In the genomic region with DNA sequence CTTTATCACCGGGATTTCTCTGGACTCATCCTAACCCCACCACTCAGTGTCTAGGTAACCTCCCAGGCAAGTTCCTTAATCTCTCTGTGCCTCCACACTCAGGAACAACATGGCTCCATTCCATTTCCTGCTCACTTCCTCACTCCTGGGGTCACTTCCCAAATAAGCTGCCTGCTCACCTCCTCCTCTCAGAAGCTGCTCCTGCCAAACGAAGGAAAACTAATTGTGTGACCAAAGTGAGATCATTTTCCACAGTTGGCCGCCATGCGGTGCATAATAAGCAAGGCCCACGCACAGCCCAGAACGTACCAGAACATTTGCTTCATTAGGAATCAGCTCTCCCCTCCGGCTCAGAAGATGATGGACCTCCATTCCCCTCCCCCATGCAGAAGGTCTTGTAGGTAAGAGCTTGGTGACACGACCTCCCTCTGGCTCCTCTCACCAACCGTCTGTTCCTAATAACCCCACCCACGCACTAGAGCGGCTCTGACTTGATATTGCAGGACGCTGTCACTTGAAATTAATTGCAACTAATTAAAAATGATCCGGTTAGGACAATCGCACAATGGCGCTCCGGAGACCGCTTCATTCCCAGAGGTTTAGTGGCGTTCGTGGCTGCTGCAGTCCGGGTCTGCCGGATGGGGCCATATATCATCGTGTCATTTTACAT, we compare ENCODE assay signal across 10 mouse cellular contexts. TPM values are rescaled to one million over a fixed set of nuclear protein-coding genes. Genes with fewer than 3 reads are reported as not detected.
DNase-seq lines count a peak whose midpoint lies in the region; ATAC-seq and TF ChIP-seq lines count a peak whose summit lies in the region.
"Had no signal": no experiment of that assay in that cellular context is flagged by ENCODE, and none has a peak within 500 bp of the region (broad histone marks: within the 10 kb centered on the region; RNA-seq: fewer than 3 reads in every experiment).

No protein-coding gene starts in this region.

- no peak overlapping the region for H3K27ac ChIP-seq in lung, embryonic 14.5 days (ENCODE audit: low read depth)
- peak overlapping the region; percentile 52 for H3K27ac ChIP-seq in hindbrain, embryonic 11.5 days (ENCODE audit: low read depth, low read length)
- H3K27ac ChIP-seq in neural tube, embryonic 11.5 days (ENCODE audit: low read depth, low read length): no peak overlapping the region
- H3K27ac ChIP-seq: liver, embryonic 15.5 days had no signal

- intact Hi-C loops in heart, postnatal 36 days (cut with DNase I): no loop called here

- H3K9ac ChIP-seq in lung, embryonic 14.5 days: no peak overlapping the region
- no peak overlapping the region for H3K9ac ChIP-seq in hindbrain, embryonic 11.5 days (ENCODE audit: low read depth, low read length)
- H3K9ac ChIP-seq in neural tube, embryonic 11.5 days (ENCODE audit: low read length): no peak overlapping the region
- H3K9ac ChIP-seq: liver, embryonic 15.5 days had no signal

- peak overlapping the region; percentile 27; the same call in 1 of the 2 replicates for H3K4me2 ChIP-seq in lung, embryonic 14.5 days
- H3K4me2 ChIP-seq in hindbrain, embryonic 11.5 days (replicated peaks; ENCODE audit: low read depth, low read length): no peak overlapping the region
- H3K4me2 ChIP-seq in neural tube, embryonic 11.5 days (ENCODE audit: low read depth): peak overlapping the region; percentile 15; the same call in 1 of the 2 replicates
- H3K4me2 ChIP-seq: liver, embryonic 15.5 days had no signal

- no peak overlapping the region for H3K4me3 ChIP-seq in lung, embryonic 14.5 days (ENCODE audit: low read depth, low read length)
- no peak overlapping the region for H3K4me3 ChIP-seq in hindbrain, embryonic 11.5 days (ENCODE audit: low read depth, low read length)
- no peak overlapping the region for H3K4me3 ChIP-seq in neural tube, embryonic 11.5 days (ENCODE audit: low read depth, low read length)
- H3K4me3 ChIP-seq: liver, embryonic 15.5 days had no signal

- TF ChIP-seq CTCF in lung, embryonic 14.5 days (IDR thresholded peaks at IDR 0.05; ENCODE audit: low read depth): no peak

- H3K36me3 ChIP-seq in lung, embryonic 14.5 days (ENCODE audit: insufficient read depth): no peaks in the 10 kb centered on the region
- no peaks in the 10 kb centered on the region for H3K36me3 ChIP-seq in hindbrain, embryonic 11.5 days (ENCODE audit: control insufficient read depth, insufficient read depth, low read length)
- no peaks in the 10 kb centered on the region for H3K36me3 ChIP-seq in neural tube, embryonic 11.5 days (ENCODE audit: control insufficient read depth, insufficient read depth, low read length)
- H3K36me3 ChIP-seq: liver, embryonic 15.5 days had no signal

- H3K4me1 ChIP-seq in lung, embryonic 14.5 days (ENCODE audit: insufficient read depth): peaks cover 3% of the 10 kb centered on the region; the same call in 1 of the 2 replicates
- peaks cover 6% of the 10 kb centered on the region for H3K4me1 ChIP-seq in hindbrain, embryonic 11.5 days (replicated peaks; ENCODE audit: control insufficient read depth, insufficient read depth, low read length)
- H3K4me1 ChIP-seq in neural tube, embryonic 11.5 days (ENCODE audit: control insufficient read depth, insufficient read depth, low read length): peaks cover 14% of the 10 kb centered on the region
- H3K4me1 ChIP-seq: liver, embryonic 15.5 days had no signal

- H3K27me3 ChIP-seq in lung, embryonic 14.5 days (ENCODE audit: insufficient read depth, low read length): no peaks in the 10 kb centered on the region
- no peaks in the 10 kb centered on the region for H3K27me3 ChIP-seq in hindbrain, embryonic 11.5 days (ENCODE audit: control insufficient read depth, insufficient read depth, low read length)
- no peaks in the 10 kb centered on the region for H3K27me3 ChIP-seq in neural tube, embryonic 11.5 days (ENCODE audit: control insufficient read depth, insufficient read depth, low read length)
- H3K27me3 ChIP-seq: liver, embryonic 15.5 days had no signal

- peak; percentile 50 for DNase-seq in lung, embryonic 14.5 days
- DNase-seq in lung, postnatal 36 days: no peak
- DNase-seq in hindbrain, embryonic 11.5 days (ENCODE audit: low spot score): peak; percentile 59
- peak; percentile 22 to 45 for DNase-seq in kidney, postnatal 25 days
- DNase-seq in neural tube, embryonic 11.5 days (ENCODE audit: low spot score): peak; percentile 67
- DNase-seq in adipocyte (ENCODE audit: low spot score): no peak
- no peak for DNase-seq in spleen, adult 12 weeks (ENCODE audit: low spot score)
- DNase-seq in heart, postnatal 36 days: no peak

- no peak for ATAC-seq in lung, embryonic 14.5 days (ENCODE audit: insufficient read depth)
- ATAC-seq in hindbrain, embryonic 11.5 days (ENCODE audit: low FRiP score): peak; percentile 81
- ATAC-seq in neural tube, embryonic 11.5 days (ENCODE audit: insufficient read depth, low FRiP score, low TSS enrichment): peak; percentile 45; the same call in 1 of the 2 replicates
- ATAC-seq: intestine, postnatal 0 days had no signal

- no peaks in the 10 kb centered on the region for H3K9me3 ChIP-seq in lung, embryonic 14.5 days (ENCODE audit: low read depth, low read length)
- H3K9me3 ChIP-seq in hindbrain, embryonic 11.5 days (ENCODE audit: control insufficient read depth, low read length): no peaks in the 10 kb centered on the region
- no peaks in the 10 kb centered on the region for H3K9me3 ChIP-seq in neural tube, embryonic 11.5 days (ENCODE audit: control insufficient read depth, low read length)
- H3K9me3 ChIP-seq: liver, embryonic 15.5 days had no signal

- 67% methylated on average over 22 of the region's 22 CpGs for WGBS in lung, embryonic 14.5 days
- 57% methylated on average over 22 of the region's 22 CpGs for WGBS in hindbrain, embryonic 11.5 days
- 49% methylated on average over 22 of the region's 22 CpGs for WGBS in neural tube, embryonic 11.5 days

RNA-seq across cellular contexts. Expression of a gene that starts 26.9 kb away (rescaled TPM):
- polyA plus RNA-seq in lung, embryonic 14.5 days (2014; fragmentation: Nextera tagmentation; extraction: Ambion mirVana): 20.4 and 22.0 TPM in 2 replicates
- 11.8 and 15.4 TPM in 2 replicates for polyA plus RNA-seq in hindbrain, embryonic 11.5 days (2014; fragmentation: Nextera tagmentation; extraction: Ambion mirVana)
- polyA plus RNA-seq in neural tube, embryonic 11.5 days (2014; fragmentation: Nextera tagmentation; extraction: Ambion mirVana): 13.3 and 17.1 TPM in 2 replicates
- total RNA-seq in heart, postnatal 36 days (2021): 1 to 10 TPM; 1.8 to 2.2 TPM

RNA-seq across cellular contexts. Expression of a gene that starts 57.0 kb away (rescaled TPM):
- 0.35 and 1.1 TPM in 2 replicates for polyA plus RNA-seq in lung, embryonic 14.5 days (2014; fragmentation: Nextera tagmentation; extraction: Ambion mirVana)
- polyA plus RNA-seq in hindbrain, embryonic 11.5 days (2014; fragmentation: Nextera tagmentation; extraction: Ambion mirVana): 0.20 and 0.91 TPM in 2 replicates
- polyA plus RNA-seq in neural tube, embryonic 11.5 days (2014; fragmentation: Nextera tagmentation; extraction: Ambion mirVana): 0.66 TPM in 1 of 2 replicates, not detected in the other
- total RNA-seq in heart, postnatal 36 days (2021): 1 to 10 TPM; 1.1 to 1.7 TPM

Comparison
In these comparisons a context has a peak if more than half of its experiments do, and no peak if none do; other contexts are left out.
1. DNase-seq: peak in lung, embryonic 14.5 days (single experiment), hindbrain, embryonic 11.5 days (single experiment), kidney, postnatal 25 days (2 of 2) and neural tube, embryonic 11.5 days (single experiment); none in lung, postnatal 36 days (single experiment), adipocyte (single experiment), spleen, adult 12 weeks (single experiment) and heart, postnatal 36 days (0 of 2).